Mouse (Mus musculus) kidney, embryonic 14.5 days (tissue): ENCODE measurements around the gene Aurkb. TPM values are rescaled to one million over a fixed set of nuclear protein-coding genes. Genes with fewer than 3 reads are reported as not detected.

ENCODE experiments used
- ATAC-seq: fragments of 200-750 bp; cut with Nextera tagmentation; 2 replicates; pipeline ENCODE4 v1.8.0; 2017; ENCODE audit warnings: moderate number of reproducible peaks, mild to moderate bottlenecking, moderate TSS enrichment, moderate library complexity; ENCODE audit not compliant: low FRiP score, low TSS enrichment
- H3K27ac ChIP-seq: fragments of 300-500 bp; sonication (generic); 2 replicates; pipeline ENCODE4 v1.5.1; 2014; ENCODE audit warnings: low read depth, mild to moderate bottlenecking, low read length, moderate library complexity, mixed read lengths
- H3K27me3 ChIP-seq: fragments of 300-500 bp; sonication (generic); 2 replicates; pipeline ENCODE4 v1.6.1; 2014; ENCODE audit warnings: mild to moderate bottlenecking, low read length; ENCODE audit not compliant: control insufficient read depth, insufficient read depth
- H3K36me3 ChIP-seq: fragments of 300-500 bp; sonication (generic); 2 replicates; pipeline ENCODE4 v1.6.1; 2014; ENCODE audit warnings: low read length, mixed read lengths; ENCODE audit not compliant: control insufficient read depth, insufficient read depth
- H3K4me1 ChIP-seq: fragments of 300-500 bp; sonication (generic); 2 replicates; pipeline ENCODE4 v1.6.1; 2014; ENCODE audit warnings: low read length, mixed read lengths; ENCODE audit not compliant: control insufficient read depth, insufficient read depth
- H3K4me2 ChIP-seq: fragments of 300-500 bp; sonication (generic); replicated peaks from 2 replicates; pipeline ENCODE4 v1.6.1; 2014; ENCODE audit warnings: low read depth, mild to moderate bottlenecking, low read length
- H3K4me3 ChIP-seq: fragments of 300-500 bp; sonication (generic); 2 replicates; pipeline ENCODE4 v1.5.1; 2014; ENCODE audit warnings: mild to moderate bottlenecking, low read length
- H3K9ac ChIP-seq: fragments of 300-500 bp; sonication (generic); 2 replicates; pipeline ENCODE4 v1.6.1; 2014; ENCODE audit warnings: low read depth, mild to moderate bottlenecking, low read length, moderate library complexity
- H3K9me3 ChIP-seq: fragments of 300-500 bp; sonication (generic); 2 replicates; pipeline ENCODE4 v1.6.1; 2016; ENCODE audit warnings: low read length; ENCODE audit not compliant: control insufficient read depth
- WGBS: fragments of 180-500 bp; shearing (Covaris S2); extraction: QIAGEN DNeasy Blood & Tissue Kit; methylation state at CpG from one replicate; pipeline ENCODE4 v1.1.7; 2014; 5-methylcytosine and 5-hydroxymethylcytosine counted together
- polyA plus RNA-seq: library from polyadenylated mRNA; unstranded; fragments of >200 nt; fragmentation: Nextera tagmentation; extraction: Ambion mirVana; gene quantifications from 2 replicates; pipeline ENCODE4 v1.2.1, GENCODE M21; 2014

The Aurkb gene
- polyA plus RNA-seq, 1 experiment from 2014 or later = 155 TPM

- H3K9ac ChIP-seq = no peak overlapping the region
- peaks cover 41% of the 10 kb centered on the region for H3K36me3 ChIP-seq
- no peaks in the 10 kb centered on the region for H3K9me3 ChIP-seq
- no peak overlapping the region for H3K27ac ChIP-seq
- 93% methylated on average over 14 of the region's 14 CpGs for WGBS
- H3K4me2 ChIP-seq = no peak overlapping the region
- H3K27me3 ChIP-seq = no peaks in the 10 kb centered on the region
- H3K4me3 ChIP-seq = no peak overlapping the region
- ATAC-seq = no peak
- peaks cover 15% of the 10 kb centered on the region for H3K4me1 ChIP-seq
These were observed 2.7 kb downstream of the Aurkb start for GRCm38 (mm10) chr11:69048151-69048550.

GRCm38 (mm10) chr11:69050748-69051147 is 5.3 kb downstream of the Aurkb start:
- Histone ChIP-seq H3K9me3 (no peaks in the 10 kb centered on the region), H3K27me3 (no peaks in the 10 kb centered on the region), H3K9ac (no peak overlapping the region), H3K4me2 (no peak overlapping the region), H3K36me3 (peaks cover 44% of the 10 kb centered on the region), H3K27ac (no peak overlapping the region), H3K4me1 (peaks cover 15% of the 10 kb centered on the region), H3K4me3 (no peak overlapping the region)
- ATAC-seq = no peak
- WGBS = 85% methylated on average over 8 of the region's 8 CpGs

- 91% methylated on average over 4 of the region's 4 CpGs for WGBS
- H3K9ac ChIP-seq = no peak overlapping the region
- peaks cover 44% of the 10 kb centered on the region for H3K36me3 ChIP-seq
- H3K9me3 ChIP-seq = no peaks in the 10 kb centered on the region
- H3K4me2 ChIP-seq = no peak overlapping the region
- no peak for ATAC-seq
- H3K27me3 ChIP-seq = no peaks in the 10 kb centered on the region
- H3K4me1 ChIP-seq = peaks cover 10% of the 10 kb centered on the region
- no peak overlapping the region for H3K4me3 ChIP-seq
- H3K27ac ChIP-seq = no peak overlapping the region
These were observed 6.3 kb downstream of the Aurkb start for GRCm38 (mm10) chr11:69051771-69052170.

- 58% methylated on average over 2 of the region's 2 CpGs for WGBS
- peaks cover 41% of the 10 kb centered on the region for H3K36me3 ChIP-seq
- 0 out of 2 replicates have a peak, but pooled peaks cover 4% of the 10 kb centered on the region for H3K4me1 ChIP-seq
- no peak overlapping the region for H3K4me3 ChIP-seq
- no peaks in the 10 kb centered on the region for H3K9me3 ChIP-seq
- H3K27ac ChIP-seq = no peak overlapping the region
- no peak overlapping the region for H3K9ac ChIP-seq
- no peak overlapping the region for H3K4me2 ChIP-seq
- no peaks in the 10 kb centered on the region for H3K27me3 ChIP-seq
- ATAC-seq = no peak
These were observed 7.5 kb downstream of the Aurkb start for GRCm38 (mm10) chr11:69052824-69053421.

- peaks cover 4% of the 10 kb centered on the region; the same call in 1 of the 2 replicates for H3K4me1 ChIP-seq
- no peak overlapping the region for H3K4me3 ChIP-seq
- no peak for ATAC-seq
- no peak overlapping the region for H3K9ac ChIP-seq
- no peak overlapping the region for H3K27ac ChIP-seq
- H3K36me3 ChIP-seq = peaks cover 32% of the 10 kb centered on the region
- H3K9me3 ChIP-seq = no peaks in the 10 kb centered on the region
- H3K4me2 ChIP-seq = no peak overlapping the region
- no peaks in the 10 kb centered on the region for H3K27me3 ChIP-seq
- WGBS = 74% methylated on average over 3 of the region's 3 CpGs
These were observed 8.4 kb downstream of the Aurkb start for GRCm38 (mm10) chr11:69053848-69054247.

- ATAC-seq = no peak
- WGBS = 74% methylated on average over 2 of the region's 2 CpGs
- no peak overlapping the region; the same call in 1 of the 2 replicates for H3K27ac ChIP-seq
- H3K9ac ChIP-seq = peak overlapping the region; percentile 59; the same call in 1 of the 2 replicates
- H3K4me2 ChIP-seq = peak overlapping the region; percentile 96
- H3K4me1 ChIP-seq = peaks cover 20% of the 10 kb centered on the region
- H3K4me3 ChIP-seq = peak overlapping the region; percentile 89
- H3K27me3 ChIP-seq = no peaks in the 10 kb centered on the region
- H3K36me3 ChIP-seq = 0 out of 2 replicates have a peak, but pooled peaks cover 3% of the 10 kb centered on the region
- H3K9me3 ChIP-seq = no peaks in the 10 kb centered on the region
These were observed 12.8 kb downstream of the Aurkb start for GRCm38 (mm10) chr11:69058265-69058664.

GRCm38 (mm10) chr11:69058729-69059356 is 13.4 kb downstream of the Aurkb start:
- H3K4me1 ChIP-seq = peaks cover 20% of the 10 kb centered on the region
- peak overlapping the region; percentile 96 for H3K4me2 ChIP-seq
- no peaks in the 10 kb centered on the region for H3K9me3 ChIP-seq
- 0 out of 2 replicates have a peak, but pooled peaks cover 3% of the 10 kb centered on the region for H3K36me3 ChIP-seq
- H3K4me3 ChIP-seq = peak overlapping the region; percentile 89
- WGBS = 2% methylated on average over 19 of the region's 19 CpGs
- peak overlapping the region; percentile 38; the same call in 1 of the 2 replicates for H3K27ac ChIP-seq
- peak; percentile 5; the same call in 1 of the 2 replicates for ATAC-seq
- H3K9ac ChIP-seq = peak overlapping the region; percentile 59
- H3K27me3 ChIP-seq = no peaks in the 10 kb centered on the region

GRCm38 (mm10) chr11:69059357-69059974 is 14.0 kb downstream of the Aurkb start, which contains the start of gene Borcs6:
Gene Borcs6, plus strand, starts transcription at chr11:69059717.
- H3K9me3 ChIP-seq = no peaks in the 10 kb centered on the region
- under 1% methylated on average over 63 of the region's 64 CpGs for WGBS
- H3K27ac ChIP-seq = peak within 1 kb of the TSS; percentile 85
- ATAC-seq = peak; percentile 90
- H3K36me3 ChIP-seq = 0 out of 2 replicates have a peak, but pooled peaks cover under 1% of the 10 kb centered on the region
- peak within 1 kb of the TSS; percentile 89 for H3K4me3 ChIP-seq
- H3K27me3 ChIP-seq = no peaks in the 10 kb centered on the region
- peaks cover 20% of the 10 kb centered on the region for H3K4me1 ChIP-seq
- H3K4me2 ChIP-seq = peak within 1 kb of the TSS; percentile 96
- peak within 1 kb of the TSS; percentile 83 for H3K9ac ChIP-seq
